Mouse (Mus musculus) forebrain, embryonic 14.5 days (tissue): ENCODE measurements around the gene En2. TPM values are rescaled to one million over a fixed set of nuclear protein-coding genes. Genes with fewer than 3 reads are reported as not detected.

Experiments
- ATAC-seq: fragments of 200-750 bp; cut with Nextera tagmentation; 2 replicates; pipeline ENCODE4 v1.8.0; 2017; ENCODE audit warnings: mild to moderate bottlenecking, moderate library complexity
- DNase-seq: peaks from one replicate; pipeline ENCODE4 v3.0.0-alpha.2; 2015; ENCODE audit warnings: low spot score
- H3K27ac ChIP-seq: fragments of 300-500 bp; sonication (generic); 2 replicates; pipeline ENCODE4 v1.5.1; 2014; ENCODE audit warnings: low read depth, mild to moderate bottlenecking, control low read depth, low read length, moderate library complexity
- H3K27me3 ChIP-seq: fragments of 300-500 bp; sonication (generic); replicated peaks from 2 replicates; pipeline ENCODE4 v1.6.1; 2014; ENCODE audit warnings: low read length, control low read depth, mixed read lengths; ENCODE audit not compliant: control insufficient read depth, insufficient read depth
- H3K36me3 ChIP-seq: fragments of 300-500 bp; sonication (generic); 2 replicates; pipeline ENCODE4 v1.6.1; 2014; ENCODE audit warnings: low read length, control low read depth; ENCODE audit not compliant: control insufficient read depth, insufficient read depth
- H3K4me1 ChIP-seq: fragments of 300-500 bp; sonication (generic); 2 replicates; pipeline ENCODE4 v1.6.1; 2014; ENCODE audit warnings: antibody characterized with exemption, low read length, control low read depth; ENCODE audit not compliant: control insufficient read depth, insufficient read depth
- H3K4me2 ChIP-seq: fragments of 300-500 bp; sonication (generic); 2 replicates; pipeline ENCODE4 v1.6.1; 2014; ENCODE audit warnings: mild to moderate bottlenecking, control low read depth, low read length
- H3K4me3 ChIP-seq: fragments of 300-500 bp; sonication (generic); 2 replicates; pipeline ENCODE4 v1.5.1; 2014; ENCODE audit warnings: low read depth, low read length, control low read depth
- H3K9ac ChIP-seq: fragments of 300-500 bp; sonication (generic); 2 replicates; pipeline ENCODE4 v1.6.1; 2014; ENCODE audit warnings: mild to moderate bottlenecking, low read length, control low read depth, moderate library complexity
- H3K9me3 ChIP-seq: fragments of 300-500 bp; sonication (generic); replicated peaks from 2 replicates; pipeline ENCODE4 v1.6.1; 2016; ENCODE audit warnings: low read length, control low read depth, mixed read lengths; ENCODE audit not compliant: control insufficient read depth
- WGBS: fragments of 180-500 bp; shearing (Covaris S2); extraction: QIAGEN DNeasy Blood & Tissue Kit; methylation state at CpG from one replicate; pipeline ENCODE4 v1.1.7; 2014; 5-methylcytosine and 5-hydroxymethylcytosine counted together
- polyA plus RNA-seq: library from polyadenylated mRNA; unstranded; fragments of >200 nt; fragmentation: Nextera tagmentation; extraction: Ambion mirVana; gene quantifications from 2 replicates; pipeline ENCODE4 v1.2.1, GENCODE M21; 2014

The En2 gene
- polyA plus RNA-seq, 1 experiment from 2014 or later, result not detected

DNA sequence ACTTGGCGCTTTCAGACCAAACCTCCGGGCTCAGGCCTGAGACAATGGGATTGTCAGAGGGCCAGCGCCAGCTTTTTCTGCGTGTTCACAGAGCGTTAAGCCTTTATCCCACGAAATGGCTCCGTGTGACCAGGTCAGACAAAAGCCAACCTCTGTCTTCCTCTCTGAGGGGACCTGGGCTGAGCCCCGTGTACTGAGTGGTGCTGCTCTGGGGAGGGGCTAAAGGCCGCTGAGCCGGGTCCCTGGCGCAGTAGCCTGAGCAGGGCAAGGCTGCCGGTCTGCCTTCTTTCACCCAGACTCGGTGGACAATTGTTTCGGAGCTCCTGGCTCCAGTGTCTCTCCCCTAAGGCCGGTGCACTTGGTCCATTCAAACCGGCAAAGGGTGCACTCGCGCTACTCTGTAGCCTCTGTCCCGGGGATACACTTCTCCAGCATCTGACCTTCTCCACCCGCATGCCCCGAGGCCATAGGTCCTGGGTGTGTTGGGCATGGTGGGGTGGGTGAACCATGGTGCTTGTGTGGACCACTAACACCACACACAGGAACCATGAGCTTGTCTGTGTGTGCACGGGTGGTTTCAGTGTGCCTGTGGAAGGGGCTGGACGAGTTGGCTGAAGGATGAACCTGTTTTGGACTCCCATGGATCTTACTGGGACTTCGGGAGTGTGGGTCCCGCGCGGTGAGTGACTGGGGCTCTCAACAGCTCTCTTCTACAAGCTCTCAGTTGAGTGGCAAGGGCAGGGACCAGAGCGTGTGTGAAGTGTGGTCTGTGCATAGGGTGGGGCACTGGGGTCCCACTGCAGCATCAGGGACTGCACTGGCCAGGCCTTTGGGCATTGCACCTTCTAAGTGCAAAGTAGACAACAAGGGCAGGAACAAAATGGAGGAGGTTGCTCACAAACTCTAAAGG lies 40.9 kb upstream of the En2 start:
- Histone ChIP-seq H3K4me3 (no peak overlapping the region), H3K4me2 (peak overlapping the region; percentile 12; the same call in 1 of the 2 replicates), H3K36me3 (no peaks in the 10 kb centered on the region), H3K4me1 (no peaks in the 10 kb centered on the region), H3K27me3 (peaks cover 84% of the 10 kb centered on the region), H3K9me3 (no peaks in the 10 kb centered on the region), H3K9ac (no peak overlapping the region), H3K27ac (no peak overlapping the region)
- ATAC-seq, result peak; percentile 40
- DNase-seq, result peak; percentile 29
- 4% methylated on average over 28 of the region's 28 CpGs for WGBS

DNA sequence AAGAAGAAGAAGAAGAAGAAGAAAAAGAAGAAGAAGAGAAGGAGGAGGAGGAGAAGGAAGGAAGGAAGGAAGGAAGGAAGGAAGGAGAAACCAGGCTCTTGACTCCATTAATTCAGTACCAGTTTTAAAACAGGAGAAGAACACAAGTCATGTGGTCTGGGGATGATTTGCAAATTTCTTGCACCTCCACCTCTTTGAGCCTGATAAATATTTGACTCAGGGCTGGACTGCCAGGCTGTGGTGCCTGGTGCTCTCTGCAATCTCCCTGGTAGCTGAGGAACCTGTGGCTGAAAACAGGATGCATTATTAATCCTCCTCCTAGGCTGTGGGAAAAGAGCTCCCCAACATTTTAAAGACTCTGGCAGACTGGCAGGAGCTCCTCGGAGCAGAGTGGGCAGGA lies 36.6 kb upstream of the En2 start:
- no peak overlapping the region for H3K27ac ChIP-seq
- no peaks in the 10 kb centered on the region for H3K4me1 ChIP-seq
- H3K36me3 ChIP-seq, result no peaks in the 10 kb centered on the region
- H3K4me2 ChIP-seq, result no peak overlapping the region
- no peak overlapping the region for H3K9ac ChIP-seq
- ATAC-seq (no peak), DNase-seq (no peak)
- WGBS, result 54% methylated on average over 1 of the region's 1 CpGs
- no peaks in the 10 kb centered on the region for H3K9me3 ChIP-seq
- H3K4me3 ChIP-seq, result no peak overlapping the region
- H3K27me3 ChIP-seq, result peaks cover 49% of the 10 kb centered on the region

DNA sequence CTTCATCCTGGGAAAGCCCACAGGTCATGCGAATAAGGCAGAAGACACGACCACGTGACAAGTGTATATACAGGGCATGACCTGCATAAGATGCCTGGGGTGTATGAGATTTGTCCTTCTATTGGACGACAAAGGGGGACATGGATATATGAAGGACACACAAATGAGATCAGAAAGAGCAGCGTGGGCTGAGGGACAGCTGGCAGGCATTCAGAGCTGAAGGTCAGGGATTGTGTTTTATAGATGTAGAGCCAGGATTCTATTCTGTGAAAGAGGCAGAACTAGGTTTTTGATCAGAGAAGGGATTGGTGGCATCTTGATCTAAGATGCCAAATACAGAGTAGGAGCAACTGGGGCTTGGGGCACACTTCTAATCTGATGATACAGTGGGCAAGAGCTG lies 33.3 kb upstream of the En2 start:
- H3K27me3 ChIP-seq, result peaks cover 15% of the 10 kb centered on the region; the same call in 1 of the 2 replicates
- no peak overlapping the region for H3K9ac ChIP-seq
- WGBS, result 87% methylated on average over 5 of the region's 5 CpGs
- H3K36me3 ChIP-seq, result no peaks in the 10 kb centered on the region
- no peaks in the 10 kb centered on the region for H3K4me1 ChIP-seq
- H3K27ac ChIP-seq, result no peak overlapping the region
- DNase-seq (no peak), ATAC-seq (no peak)
- no peak overlapping the region for H3K4me2 ChIP-seq
- no peak overlapping the region for H3K4me3 ChIP-seq
- H3K9me3 ChIP-seq, result no peaks in the 10 kb centered on the region

DNA sequence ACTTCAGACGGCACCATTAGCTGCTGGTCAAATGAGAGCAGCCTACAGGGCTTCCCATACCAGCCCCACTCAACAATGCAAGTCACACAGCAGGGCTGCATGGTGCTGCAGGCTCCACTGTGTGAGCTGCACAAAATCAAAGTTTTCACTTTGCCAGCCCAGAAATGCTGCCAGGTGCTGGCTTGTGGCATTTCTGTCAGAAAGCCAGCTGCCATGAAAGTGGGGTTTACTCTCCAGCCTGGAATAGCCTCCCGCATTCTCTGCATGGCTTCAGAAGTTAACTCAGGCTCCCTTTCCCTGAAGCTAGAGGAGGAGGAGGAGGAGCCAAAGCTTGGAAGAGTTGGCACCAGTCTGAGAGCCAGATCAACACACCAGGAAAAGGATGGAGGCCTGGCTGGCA lies 29.1 kb upstream of the En2 start:
- ATAC-seq (peak; percentile 26; the same call in 1 of the 2 replicates), DNase-seq (no peak)
- Histone ChIP-seq H3K36me3 (no peaks in the 10 kb centered on the region), H3K27me3 (0 out of 2 replicates have a peak, but pooled peaks cover 4% of the 10 kb centered on the region), H3K4me3 (no peak overlapping the region), H3K4me2 (no peak overlapping the region), H3K9me3 (no peaks in the 10 kb centered on the region), H3K27ac (no peak overlapping the region), H3K4me1 (no peaks in the 10 kb centered on the region), H3K9ac (no peak overlapping the region)
- WGBS, result 30% methylated on average over 2 of the region's 2 CpGs

DNA sequence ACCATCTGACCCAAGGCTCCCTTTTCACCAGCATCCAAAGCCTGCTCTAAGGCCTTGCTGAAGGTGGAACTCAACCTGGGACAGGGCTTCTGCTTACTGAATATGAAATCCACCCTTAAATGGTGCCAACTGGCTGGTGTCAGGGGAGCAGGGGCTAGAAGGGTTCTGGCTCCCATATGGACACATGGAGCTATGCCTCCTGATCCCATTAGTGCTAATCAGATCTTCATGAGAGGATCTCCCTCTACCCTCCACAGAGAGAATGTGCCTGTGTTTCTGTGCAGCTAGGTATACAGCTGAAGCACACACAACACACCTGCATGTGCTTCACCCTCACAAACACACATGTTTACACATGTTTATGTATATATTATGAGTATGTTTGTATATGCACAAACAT lies 20.9 kb upstream of the En2 start:
- Histone ChIP-seq H3K36me3 (no peaks in the 10 kb centered on the region), H3K9ac (no peak overlapping the region), H3K4me2 (no peak overlapping the region), H3K4me1 (no peaks in the 10 kb centered on the region), H3K9me3 (no peaks in the 10 kb centered on the region), H3K4me3 (no peak overlapping the region), H3K27ac (no peak overlapping the region), H3K27me3 (no peaks in the 10 kb centered on the region)
- ATAC-seq (no peak), DNase-seq (no peak)

DNA sequence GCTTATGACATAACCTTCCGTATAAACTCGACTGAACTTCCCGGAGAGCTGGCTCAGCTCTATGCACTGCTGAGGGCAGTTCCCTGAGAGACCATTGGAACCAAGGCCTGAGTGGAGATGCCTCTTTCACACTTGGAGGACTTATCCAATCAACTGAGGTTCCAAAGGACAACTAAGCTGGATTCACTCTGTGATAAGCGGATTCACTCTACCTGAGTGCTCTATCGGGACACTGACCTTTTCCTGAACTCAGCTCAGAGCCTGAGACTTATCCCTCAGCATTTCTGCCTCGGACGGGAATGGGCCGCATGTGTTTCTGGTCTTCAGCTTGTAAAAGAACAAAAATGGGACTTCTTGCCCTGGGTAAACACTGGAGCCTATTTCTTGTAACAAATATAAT lies 19.5 kb upstream of the En2 start:
- H3K27ac ChIP-seq, result no peak overlapping the region
- H3K36me3 ChIP-seq, result no peaks in the 10 kb centered on the region
- no peak for ATAC-seq
- no peak overlapping the region for H3K4me3 ChIP-seq
- H3K4me2 ChIP-seq, result no peak overlapping the region
- H3K9me3 ChIP-seq, result no peaks in the 10 kb centered on the region
- WGBS, result 83% methylated on average over 8 of the region's 8 CpGs
- DNase-seq, result no peak
- no peaks in the 10 kb centered on the region for H3K27me3 ChIP-seq
- H3K9ac ChIP-seq, result no peak overlapping the region
- no peaks in the 10 kb centered on the region for H3K4me1 ChIP-seq

DNA sequence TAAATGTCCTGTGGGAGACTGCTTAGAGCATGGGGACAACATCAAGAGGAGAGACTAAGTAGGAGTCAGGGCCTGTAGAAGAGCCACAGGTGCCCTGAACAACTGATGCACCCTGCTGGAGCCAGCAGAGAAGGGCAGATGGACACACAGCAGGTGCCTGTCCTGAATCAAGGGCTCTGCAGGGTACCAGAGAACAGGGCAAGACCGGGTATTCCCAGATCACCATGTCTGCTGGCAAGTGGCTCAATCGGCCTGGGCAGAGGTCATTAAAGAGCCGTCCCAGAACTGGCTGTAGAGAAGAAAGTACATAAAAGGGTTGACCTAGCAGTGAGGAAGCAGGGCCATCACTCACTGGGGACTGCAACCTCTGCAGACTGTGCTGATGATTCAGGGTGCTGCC lies 17.0 kb upstream of the En2 start:
- Histone ChIP-seq H3K27me3 (0 out of 2 replicates have a peak, but pooled peaks cover 3% of the 10 kb centered on the region), H3K4me2 (no peak overlapping the region), H3K4me1 (no peaks in the 10 kb centered on the region), H3K4me3 (no peak overlapping the region), H3K27ac (no peak overlapping the region), H3K36me3 (no peaks in the 10 kb centered on the region), H3K9me3 (no peaks in the 10 kb centered on the region), H3K9ac (no peak overlapping the region)
- ATAC-seq, result no peak
- DNase-seq, result no peak
- 40% methylated on average over 3 of the region's 3 CpGs for whole genome bisulfite sequencing

DNA sequence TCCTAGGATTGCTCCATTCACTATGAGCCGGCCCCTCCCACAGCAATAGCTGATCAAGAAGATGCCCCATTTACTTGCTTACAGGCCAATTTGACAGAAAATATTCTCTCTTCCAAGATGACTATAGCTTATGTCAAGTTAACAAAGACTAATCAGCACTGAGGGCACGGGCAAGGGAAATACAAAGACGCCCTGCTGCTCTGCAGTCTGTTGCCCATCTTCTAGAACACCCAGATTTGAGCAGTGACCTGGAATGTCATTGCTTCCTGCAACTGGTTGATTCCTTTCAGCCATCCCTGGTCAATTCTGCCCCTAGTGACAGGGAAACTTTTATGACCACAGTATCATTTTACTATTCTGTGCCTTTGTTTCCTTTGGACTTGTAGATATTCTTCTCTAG lies 16.1 kb upstream of the En2 start:
- 82% methylated on average over 3 of the region's 3 CpGs for WGBS
- Histone ChIP-seq H3K27me3 (peaks cover 3% of the 10 kb centered on the region; the same call in 1 of the 2 replicates), H3K9me3 (no peaks in the 10 kb centered on the region), H3K4me1 (no peaks in the 10 kb centered on the region), H3K4me3 (no peak overlapping the region), H3K36me3 (no peaks in the 10 kb centered on the region), H3K27ac (no peak overlapping the region), H3K9ac (no peak overlapping the region), H3K4me2 (no peak overlapping the region)
- no peak for DNase-seq
- no peak for ATAC-seq

DNA sequence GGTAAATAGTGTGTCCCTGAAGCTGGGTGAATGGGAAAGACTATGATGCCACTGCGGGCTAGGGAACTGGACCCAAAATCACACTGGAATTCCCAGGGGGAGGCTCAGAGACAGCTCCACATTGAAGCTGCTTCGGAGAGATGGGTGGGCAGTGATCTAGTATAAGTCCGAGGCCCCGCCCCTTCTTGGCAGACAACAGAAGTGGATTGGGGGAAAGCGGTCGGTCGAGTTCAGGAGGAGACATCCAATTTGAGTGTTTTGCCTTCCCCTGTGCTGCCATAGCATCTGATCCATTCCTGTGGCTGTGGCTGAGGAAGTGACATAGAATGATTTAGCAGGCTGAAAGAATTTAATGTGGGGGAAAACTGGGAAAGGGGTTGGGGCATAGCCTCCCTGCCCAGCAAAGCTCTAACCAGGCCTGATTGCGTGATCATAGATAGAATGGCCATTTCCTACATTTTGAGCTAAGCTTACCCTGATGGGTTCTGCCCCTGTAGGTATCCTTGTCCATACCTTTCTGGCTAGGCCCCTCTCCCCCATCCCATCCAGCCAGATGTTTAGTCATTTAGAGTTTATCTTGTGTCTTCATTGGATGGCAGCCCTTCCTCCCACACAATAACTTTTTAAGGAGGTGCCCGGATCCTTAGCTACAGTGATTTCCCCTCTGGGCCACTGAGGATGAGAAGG lies 8.3 kb upstream of the En2 start:
- no peaks in the 10 kb centered on the region for H3K36me3 ChIP-seq
- H3K9ac ChIP-seq, result no peak overlapping the region
- no peak for ATAC-seq
- no peaks in the 10 kb centered on the region for H3K4me1 ChIP-seq
- H3K4me3 ChIP-seq, result no peak overlapping the region
- H3K27me3 ChIP-seq, result peaks cover 68% of the 10 kb centered on the region
- no peaks in the 10 kb centered on the region for H3K9me3 ChIP-seq
- DNase-seq, result no peak
- 5% methylated on average over 9 of the region's 9 CpGs for WGBS
- H3K27ac ChIP-seq, result no peak overlapping the region
- H3K4me2 ChIP-seq, result no peak overlapping the region
